Mouse (Mus musculus): ENCODE measurements around the gene Zfp266.
A peak's percentile ranks its signal among the peaks of the same experiment; 100 is the strongest.

Gene Zfp266

GRCm38 (mm10) chr9:20492527-20493233, 28.5 kb downstream of the Zfp266 start, which contains the start of gene Zfp426:
TSS of gene Zfp426 (minus strand) at chr9:20492746.
- peak; percentile 89 to 96 for DNase-seq (ENCODE audit: inconsistent age in 2 of 2, low spot score in 1 of 2)

DNA sequence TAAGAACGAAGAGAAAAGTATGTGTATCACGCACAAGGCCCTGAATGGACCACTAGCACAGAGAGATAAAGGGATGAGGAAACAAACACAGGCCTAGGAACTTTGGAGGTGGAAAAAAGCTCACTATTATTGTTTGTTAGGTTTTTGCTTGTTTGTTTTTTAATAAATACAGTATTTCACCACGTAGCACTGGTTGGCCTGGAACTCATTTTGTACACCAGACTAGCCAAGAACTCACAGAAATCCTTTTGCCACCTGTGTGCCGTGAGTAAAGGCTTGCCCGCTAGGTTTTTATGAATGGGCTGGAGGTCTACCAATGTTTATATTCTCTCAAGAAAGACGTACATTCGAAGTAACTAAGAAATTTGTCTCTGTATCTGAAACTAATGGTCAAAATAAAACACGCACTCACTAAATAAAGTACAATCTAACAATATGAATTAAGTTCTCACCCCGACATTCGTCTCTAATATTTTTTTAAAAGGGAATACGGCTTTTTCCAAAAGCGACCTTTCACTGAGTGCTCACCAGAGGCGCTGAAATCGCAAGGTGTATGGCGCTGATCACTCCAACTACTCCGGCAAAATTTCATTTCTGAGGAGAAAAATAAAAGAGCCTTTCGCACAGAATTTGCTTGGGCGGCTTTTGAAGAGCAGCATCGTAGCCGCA, 29.2 kb downstream of the Zfp266 start:
- no peak for DNase-seq (ENCODE audit: inconsistent age in 2 of 2, low spot score in 1 of 2)

DNA sequence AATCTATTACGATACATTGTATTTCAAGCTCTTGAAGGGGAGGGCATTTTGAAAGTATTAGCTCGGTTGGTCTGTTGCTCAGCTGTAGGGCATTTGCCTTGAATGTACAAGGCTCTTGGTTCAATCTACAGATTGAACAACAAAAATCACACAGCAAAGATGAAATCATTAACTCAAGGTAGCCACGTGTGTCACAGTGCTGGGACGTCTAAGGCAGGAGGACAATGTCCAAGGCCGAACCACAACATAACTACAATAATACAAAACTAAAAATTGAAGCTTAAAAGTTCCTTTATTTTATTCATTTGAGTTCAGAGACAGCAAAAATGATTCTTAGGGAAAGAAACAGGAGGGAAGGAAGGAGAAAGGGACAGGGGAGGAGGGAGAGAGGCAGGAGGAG, 31.7 kb downstream of the Zfp266 start:
- peak in 1 of 2 experiments; percentile 44 for DNase-seq (ENCODE audit: inconsistent age in 2 of 2, low spot score in 1 of 2)

DNA sequence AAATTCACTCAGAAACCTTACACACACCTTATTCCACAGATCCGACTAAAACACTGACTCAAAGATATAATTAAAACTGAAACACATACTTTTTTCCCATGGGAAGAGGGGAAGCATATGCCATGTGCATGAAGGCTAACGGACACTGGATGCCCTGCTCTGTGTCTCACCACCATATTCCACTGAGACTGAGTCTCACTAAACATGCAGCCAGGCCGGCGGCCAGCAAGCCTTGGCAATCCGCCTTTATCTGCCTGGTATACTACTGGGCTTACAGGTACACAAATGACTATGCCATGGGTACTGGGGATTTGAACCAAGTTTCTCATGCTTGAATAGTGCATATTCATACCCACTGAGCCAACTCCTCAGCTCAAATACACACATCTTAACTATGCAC, 41.8 kb downstream of the Zfp266 start:
- no peak for DNase-seq (ENCODE audit: inconsistent age in 2 of 2, low spot score in 1 of 2)

- DNase-seq (ENCODE audit: inconsistent age in 2 of 2, low spot score in 1 of 2): no peak
These were observed 44.6 kb downstream of the Zfp266 start for GRCm38 (mm10) chr9:20476632-20477031.

GRCm38 (mm10) chr9:20466761-20467442, 54.3 kb downstream of the Zfp266 start:
- DNase-seq (ENCODE audit: inconsistent age in 2 of 2, low spot score in 1 of 2): peak; percentile 34 to 89

GRCm38 (mm10) chr9:20459377-20460317, 61.6 kb downstream of the Zfp266 start, which contains the start of gene Zfp26:
TSS of gene Zfp26 (minus strand) at chr9:20460162.
- DNase-seq (ENCODE audit: inconsistent age in 2 of 2, low spot score in 1 of 2): peak; percentile 85 to 96

DNA sequence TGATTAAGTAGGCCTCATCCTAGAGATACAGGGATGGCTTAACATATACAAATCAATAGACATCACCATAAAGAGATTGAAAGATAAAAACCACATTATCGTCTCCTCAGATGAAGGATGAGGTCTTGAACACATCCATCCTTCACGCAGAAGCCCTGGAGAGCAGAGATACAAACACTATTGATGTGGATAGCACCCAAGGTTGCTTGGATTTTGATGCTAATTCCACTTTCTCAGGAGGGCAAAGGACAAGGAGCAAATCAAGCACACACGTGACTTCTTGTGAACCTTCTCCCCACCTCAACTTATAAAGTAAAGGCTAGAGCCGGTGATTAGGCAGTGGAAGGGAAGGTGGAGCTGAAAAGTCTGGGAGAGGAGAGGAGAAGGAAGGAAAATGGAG, 67.6 kb downstream of the Zfp266 start:
- no peak for DNase-seq (ENCODE audit: inconsistent age in 2 of 2, low spot score in 1 of 2)

DNA sequence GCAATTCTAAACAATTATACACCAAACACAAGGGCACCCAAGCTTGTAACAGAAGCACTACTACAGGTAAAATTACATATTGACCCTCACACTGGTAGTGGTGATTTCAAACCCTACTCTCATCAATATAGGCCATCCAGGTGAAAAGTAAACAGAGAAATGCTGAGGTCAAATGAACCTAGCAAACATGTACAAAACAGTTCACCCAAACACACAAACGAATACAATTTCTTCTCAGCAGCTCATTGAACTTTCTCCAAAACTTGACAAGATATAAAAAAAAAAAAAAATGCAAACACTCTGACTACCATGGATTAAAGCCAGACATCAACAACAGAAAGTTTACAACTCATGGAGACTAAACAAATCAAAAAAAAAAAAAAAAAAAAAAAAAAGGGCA, 69.7 kb downstream of the Zfp266 start:
- no peak for DNase-seq (ENCODE audit: inconsistent age in 2 of 2, low spot score in 1 of 2)

All from adrenal gland, adult (tissue).